Mouse (Mus musculus) ES-Bruce4 (cell line): Measurements from ENCODE around the gene Rab26.

ENCODE experiments used
- CTCF ChIP-seq: IDR thresholded peaks from one replicate; pipeline ENCODE4 v1.8.1; 2011; ENCODE audit warnings: low read depth, low read length
- EP300 ChIP-seq: IDR thresholded peaks from 2 replicates; pipeline ENCODE4 v1.6.1; 2011; ENCODE audit warnings: low read depth, low read length; ENCODE audit not compliant: insufficient read depth
- POLR2A ChIP-seq: IDR thresholded peaks from one replicate; pipeline ENCODE4 v1.8.1; 2011; ENCODE audit warnings: low read length; ENCODE audit not compliant: insufficient read depth

DNA sequence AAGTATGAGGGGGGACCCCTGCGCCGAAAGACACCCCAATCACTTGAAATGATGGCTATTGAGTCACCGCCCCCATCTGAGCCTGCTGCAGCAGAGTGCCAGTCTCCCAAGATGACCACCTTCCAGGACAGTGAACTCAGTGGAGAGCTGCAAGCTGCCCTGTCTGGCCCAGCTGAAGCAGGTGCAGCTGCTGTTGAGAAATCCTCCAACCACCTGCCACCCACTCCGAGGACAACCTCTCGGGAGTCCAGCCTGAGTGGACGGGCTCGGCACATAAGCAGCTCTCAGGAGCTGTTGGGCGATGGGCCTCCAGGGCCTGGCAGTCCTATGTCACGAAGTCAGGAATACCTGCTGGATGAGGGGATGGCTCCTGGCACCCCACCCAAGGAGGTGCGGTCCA is 29.9 kb downstream of the Rab26 start:
- TF ChIP-seq CTCF (no peak), POLR2A (no peak), EP300 (no peak)
